Mouse (Mus musculus) layer of hippocampus, adult 8-10 months (tissue): ENCODE results near the gene Gm49369. TPM values are rescaled to one million over a fixed set of nuclear protein-coding genes. Genes with fewer than 3 reads are reported as not detected.
A peak's percentile ranks its signal among the peaks of the same experiment; 100 is the strongest.
"Not testable (repeated sequence)": the region's sequence is repeated elsewhere in the genome, so short reads cannot be mapped to it uniquely, and the experiment has no call there.

Experiments
- DNase-seq, 2 experiments: peaks; one replicate each; pipeline ENCODE4 v3.0.0; 2022; ENCODE audit warnings: low spot score in 2 of 2
- total RNA-seq, 4 experiments: library from RNA; stranded (reverse); gene quantifications; 2 replicates each; pipeline ENCODE4 v1.2.4; 2022

Gm49369 gene
- total RNA-seq = 10 to 100 TPM in 2 of 4 experiments, 1 to 10 TPM in 2; 2.0 to 27.5 (median 16.4) TPM

DNA sequence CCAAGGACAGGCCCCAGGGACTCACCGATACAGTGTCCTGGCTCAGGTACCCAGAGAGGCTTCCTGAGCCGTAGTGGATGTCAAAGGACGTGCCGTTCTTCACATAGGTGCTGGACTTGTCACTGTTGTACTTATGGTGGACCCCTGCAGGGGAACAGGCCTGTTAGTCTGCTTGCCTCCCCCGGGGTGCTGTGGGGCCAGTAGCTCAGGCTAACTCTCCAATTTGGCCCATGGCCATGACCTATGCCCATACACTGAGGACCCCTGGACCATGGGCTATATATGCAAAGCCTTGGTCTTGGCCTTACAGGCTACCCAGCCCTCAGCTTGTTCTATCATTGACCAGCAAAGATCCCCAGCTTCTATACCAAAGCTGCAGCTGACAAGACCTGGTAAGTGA is at the start of gene Gm49369:
Gene Gm49369, minus strand, starts transcription at position 101 of the 400 bp plus-strand sequence.
- no peak for DNase-seq

DNA sequence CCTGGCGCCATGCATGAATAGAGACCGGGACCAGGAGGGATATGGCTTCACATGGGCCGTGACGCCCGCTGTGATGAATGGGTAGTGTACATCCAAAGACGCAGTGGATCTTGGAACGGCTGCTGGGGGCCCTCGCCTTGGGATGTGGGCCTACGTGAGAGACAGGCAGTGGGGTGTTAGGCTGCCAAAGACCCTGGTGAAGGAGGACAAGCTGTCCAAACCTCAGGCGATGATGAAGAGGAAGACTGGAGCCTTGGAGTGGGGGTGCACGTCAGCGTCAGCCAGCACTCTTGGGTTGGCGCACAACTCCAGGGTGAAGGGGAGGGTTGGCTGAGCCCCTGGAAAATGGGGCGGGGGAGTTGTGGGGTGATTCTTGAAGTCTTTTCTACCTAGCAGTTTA is 48.6 kb upstream of the Gm49369 start:
- DNase-seq = no peak

DNA sequence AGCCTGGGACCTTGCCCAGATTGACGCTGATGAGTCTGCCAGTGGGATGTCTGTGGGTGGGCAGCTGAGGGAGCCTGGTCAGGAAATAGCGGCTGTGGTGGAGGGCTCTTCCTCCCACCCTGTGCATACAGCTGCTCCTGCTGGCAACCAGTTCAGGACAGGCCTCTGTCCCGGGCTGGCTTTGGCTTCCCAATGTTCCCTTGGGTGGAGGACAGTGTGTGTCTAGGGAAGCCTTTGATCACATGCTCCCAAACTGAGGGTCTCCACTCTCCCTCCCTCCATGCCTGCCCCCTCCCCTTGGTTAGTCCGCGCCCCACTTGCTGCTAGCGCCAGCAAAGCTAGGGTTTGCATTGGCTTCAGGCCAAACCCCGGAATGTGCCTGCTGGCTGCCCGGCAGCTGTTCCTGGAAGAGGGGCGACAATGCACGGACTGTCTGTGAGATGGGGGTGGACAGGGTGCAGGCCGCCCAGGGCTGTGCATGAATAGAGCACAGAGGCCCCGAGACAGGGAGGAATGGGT is 47.8 kb upstream of the Gm49369 start:
- DNase-seq = peak in 1 of 2 experiments; percentile 46

DNA sequence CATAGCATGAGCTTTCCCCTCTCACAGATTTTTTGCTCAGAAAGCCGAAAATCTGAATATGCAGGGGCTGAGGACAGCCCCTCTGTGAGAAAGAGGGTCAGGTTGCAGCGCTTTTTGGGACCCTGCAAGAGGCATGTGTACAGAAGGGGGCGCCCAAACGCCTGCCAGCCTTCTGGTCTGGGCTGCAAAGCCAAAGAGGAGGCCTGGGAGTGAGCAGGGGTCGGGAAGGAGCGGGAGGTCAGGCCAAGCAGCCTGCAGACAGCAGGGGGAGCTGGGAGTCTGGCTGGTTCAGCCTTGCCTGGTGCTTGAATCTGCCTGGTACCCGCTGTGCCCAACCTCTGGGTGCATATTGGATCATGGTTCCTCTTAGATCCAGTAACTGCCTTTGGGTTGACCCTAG is 45.7 kb upstream of the Gm49369 start:
- DNase-seq = no peak

DNA sequence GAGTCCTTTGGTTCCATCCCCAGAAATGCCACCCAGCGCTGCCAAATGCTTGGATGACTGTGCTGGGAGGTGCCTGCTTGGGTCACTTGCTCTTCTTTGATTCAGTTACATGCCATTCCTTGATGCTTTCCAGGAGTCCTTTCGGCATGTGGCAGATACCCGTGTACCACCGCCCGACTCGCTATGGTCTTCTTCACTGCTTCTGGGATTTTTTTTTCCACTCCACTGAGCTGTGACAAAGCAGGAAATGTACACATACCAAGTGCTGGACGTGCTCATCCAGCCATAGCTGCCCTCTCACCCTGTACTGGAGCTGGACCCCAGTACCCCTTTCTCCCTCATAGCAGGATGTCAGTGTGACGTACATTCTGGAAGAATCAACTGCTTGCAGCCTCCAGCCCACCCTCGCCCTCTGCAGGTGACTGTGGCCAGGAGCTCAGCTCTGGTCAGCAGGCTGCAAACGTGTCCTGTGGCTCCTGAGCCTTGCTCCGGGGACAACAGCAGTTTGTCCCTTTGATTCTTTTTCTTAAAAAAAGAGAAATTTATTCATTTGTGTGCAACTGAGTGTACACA is 43.3 kb upstream of the Gm49369 start:
- DNase-seq = no peak

DNA sequence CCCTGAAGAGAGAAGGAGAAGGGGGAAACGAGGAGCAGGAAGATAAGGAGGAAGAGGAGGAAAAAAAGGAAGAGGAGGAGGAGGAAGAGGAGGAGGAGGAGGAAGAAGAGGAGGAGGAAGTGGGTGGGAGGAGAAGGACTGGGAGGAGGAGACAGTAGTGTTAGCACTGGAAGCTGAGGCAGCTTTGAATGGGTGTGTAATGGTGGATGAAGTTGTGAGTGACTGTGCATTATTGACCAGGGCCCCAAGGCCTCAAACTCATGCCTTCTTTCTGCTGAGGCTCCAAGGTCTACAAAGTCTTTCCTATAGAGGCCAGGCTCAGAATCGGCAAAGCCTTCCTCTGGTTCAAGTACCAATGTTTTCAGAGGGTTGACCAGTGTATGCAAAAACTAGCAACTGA is 39.4 kb upstream of the Gm49369 start:
- no peak for DNase-seq

DNA sequence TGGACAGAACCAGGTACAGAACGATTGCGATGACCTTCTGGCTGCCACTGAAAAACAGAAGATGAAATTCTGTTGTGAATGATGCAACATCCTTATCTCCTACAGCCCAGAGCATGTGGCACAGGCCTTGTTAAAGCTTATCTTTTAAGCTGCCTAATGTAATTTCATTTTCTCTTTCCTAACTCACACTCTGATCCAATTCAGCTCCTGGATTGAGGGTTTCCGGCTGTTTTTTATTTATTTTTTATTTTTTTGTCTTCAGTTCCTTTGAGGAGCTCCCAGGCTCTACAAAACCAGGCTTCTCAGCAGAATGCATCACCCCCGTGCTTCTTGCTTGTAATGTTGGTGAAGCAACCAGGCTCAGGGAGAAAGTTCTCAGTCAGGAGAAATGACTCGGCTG is 37.4 kb upstream of the Gm49369 start:
- DNase-seq = no peak

DNA sequence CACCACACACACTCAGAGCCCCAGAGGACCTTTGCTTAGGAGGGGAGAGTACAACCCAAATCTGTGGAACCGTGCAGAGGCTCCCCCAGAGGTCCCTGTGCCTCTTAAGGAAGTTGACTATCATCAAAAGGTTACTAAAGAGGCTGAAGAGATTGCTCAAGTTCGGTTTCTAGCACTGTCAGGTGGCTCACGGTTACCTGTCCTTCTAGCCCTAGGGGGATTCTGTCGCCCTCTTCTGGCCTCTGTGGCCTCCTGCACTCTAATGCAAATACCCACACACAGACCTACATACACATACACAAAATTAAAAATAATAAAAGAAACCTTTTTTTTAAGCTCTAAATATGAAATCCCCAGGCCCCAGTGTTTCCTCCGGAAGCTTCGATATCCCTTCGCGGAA is 36.2 kb upstream of the Gm49369 start:
- no peak for DNase-seq

DNA sequence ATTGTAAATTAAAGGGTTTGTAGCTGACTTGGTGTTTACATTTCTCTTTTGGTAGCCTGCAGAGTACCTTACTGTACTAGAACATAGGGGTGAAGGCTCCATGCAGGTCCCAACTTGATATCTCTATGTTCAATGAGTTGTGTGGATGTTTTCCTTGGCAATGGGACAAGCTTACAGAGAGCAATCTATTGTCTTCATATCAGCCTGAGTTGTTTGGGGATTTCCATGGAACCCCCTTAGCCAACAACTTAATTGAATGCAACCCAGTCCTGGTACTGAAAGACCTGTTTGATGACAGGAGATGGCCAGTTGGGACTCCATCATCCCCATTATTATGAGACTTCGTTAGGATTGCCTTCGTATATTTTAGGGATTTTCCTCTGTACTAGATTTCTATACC is 35.6 kb upstream of the Gm49369 start:
- DNase-seq = no peak

DNA sequence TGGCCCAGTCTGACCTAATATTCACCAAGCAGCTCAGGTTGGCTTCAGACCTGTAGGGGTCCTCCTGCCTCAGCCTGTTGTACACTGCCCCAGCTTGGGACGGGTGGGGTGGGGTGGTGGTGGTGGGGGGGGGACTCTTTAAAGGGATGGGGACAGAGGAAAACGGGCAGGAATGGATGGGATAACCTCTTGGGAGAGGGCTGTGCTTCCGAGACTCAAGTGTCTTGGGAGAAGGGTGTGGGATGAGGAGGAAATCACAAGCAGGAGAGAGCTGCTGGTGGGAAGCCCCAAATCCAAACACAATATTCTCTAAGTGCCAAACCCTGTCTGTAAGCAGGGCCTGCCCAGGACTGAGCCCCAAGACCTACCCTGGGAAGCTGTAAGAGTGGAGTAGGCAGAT is 33.8 kb upstream of the Gm49369 start:
- no peak for DNase-seq

DNA sequence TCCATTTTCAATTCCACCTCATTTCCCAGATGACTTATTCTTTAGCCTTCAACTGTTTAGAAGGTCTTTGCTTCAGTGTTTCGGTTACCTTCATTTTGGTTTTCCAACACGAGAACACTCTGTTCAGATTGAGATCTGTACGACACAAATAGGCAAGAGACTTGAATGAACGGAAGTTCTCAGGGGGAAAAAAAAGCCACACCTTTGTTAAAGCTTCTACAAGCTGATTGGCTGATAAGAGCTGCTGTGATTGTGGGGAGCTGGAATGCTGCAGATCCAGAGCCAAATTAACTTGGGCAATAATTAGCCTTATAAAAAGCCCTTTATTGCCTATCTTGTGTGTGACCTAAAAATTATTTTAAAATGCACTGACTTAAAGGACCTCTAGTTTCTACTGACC is 32.8 kb upstream of the Gm49369 start:
- DNase-seq = no peak

DNA sequence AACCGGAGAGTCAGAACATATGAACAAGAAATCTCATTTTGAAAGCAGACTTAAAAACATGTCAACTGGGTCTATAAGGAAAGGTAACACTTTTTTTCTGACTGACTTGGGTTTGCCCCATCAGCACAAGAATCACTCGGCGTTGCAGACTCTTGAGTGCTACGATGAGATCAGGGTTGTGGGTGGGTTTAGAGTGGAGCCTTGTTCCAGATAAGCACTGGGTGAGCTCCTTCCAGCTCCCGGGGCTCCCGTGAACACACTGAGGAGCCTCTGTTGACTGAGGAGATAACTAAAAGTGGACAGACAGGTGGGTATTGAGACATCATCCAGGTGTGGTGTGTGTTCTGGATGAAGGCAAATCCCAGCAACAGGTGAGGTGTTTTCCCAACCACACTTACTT is 30.8 kb upstream of the Gm49369 start:
- DNase-seq = no peak

DNA sequence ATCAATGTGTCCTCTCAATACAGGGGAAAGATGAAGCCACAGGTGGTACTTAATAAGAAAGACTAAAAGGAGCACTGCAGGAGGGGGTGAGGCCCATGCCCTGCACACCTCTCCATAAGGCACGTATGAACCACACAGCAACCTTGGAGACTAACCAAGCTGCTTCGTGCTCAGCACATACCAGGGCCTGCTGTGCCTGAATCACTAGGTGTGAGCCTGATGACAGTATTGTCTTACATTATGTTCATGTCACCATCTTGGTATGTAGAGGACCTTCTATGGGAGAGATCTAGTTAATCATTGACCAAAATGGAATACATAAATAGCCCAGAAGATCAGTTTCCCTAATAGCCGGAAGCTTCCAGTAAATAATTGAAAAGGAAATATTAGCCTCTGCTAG is 27.1 kb upstream of the Gm49369 start:
- DNase-seq = no peak

DNA sequence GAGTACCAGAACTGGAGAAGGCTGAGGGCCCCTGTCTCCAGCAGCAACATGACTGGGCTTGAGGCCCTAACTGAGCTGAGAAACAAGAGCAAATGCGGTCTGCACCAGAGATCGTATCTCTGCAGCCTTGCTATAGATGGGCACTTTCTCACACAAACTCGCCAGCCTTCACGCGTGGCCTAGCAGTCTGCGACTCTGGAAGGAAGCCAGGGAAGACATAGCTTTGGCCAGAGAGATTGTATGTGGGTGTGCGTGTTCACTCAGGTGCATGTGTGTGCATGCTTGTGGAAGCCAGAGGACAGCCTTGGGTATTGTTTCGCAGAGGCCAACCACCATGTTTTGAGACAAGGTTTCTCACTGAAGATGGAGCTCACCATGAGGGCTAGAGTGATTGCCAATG is 26.2 kb upstream of the Gm49369 start:
- DNase-seq = no peak

DNA sequence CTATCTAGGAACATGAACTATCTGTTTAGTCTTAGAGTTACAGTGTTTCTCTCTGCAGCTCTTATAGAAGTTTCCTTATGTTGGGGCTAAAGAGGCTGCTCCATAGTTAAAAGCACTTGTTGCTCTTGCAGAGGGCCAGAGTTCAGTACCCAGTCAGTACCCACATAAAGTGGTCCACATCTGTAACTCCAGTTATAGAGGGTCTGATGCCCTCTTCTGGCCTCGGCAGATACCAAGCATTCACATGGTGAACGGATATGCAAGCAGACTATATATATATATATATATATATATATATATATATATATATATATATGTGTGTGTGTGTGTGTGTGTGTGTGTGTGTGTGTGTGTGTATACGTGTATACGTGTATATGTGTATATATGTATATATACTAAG is 25.5 kb upstream of the Gm49369 start:
- no peak for DNase-seq

DNA sequence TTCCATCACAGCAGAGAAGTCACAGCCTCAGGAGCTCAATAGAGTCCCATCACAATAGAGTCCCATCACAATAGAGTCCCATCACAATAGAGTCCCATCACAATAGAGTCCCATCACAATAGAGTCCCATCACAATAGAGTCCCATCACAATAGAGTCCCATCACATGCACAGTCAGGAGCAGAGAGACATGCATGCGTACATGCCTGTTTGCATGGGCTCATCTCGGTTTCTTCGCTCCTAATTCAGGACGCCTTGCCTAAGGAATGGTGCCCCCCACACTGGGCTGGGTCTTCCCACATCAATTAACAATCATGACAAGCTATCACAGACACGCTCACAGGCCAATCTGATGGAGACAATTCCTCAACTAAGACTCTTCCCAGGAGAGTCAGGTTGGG is 22.7 kb upstream of the Gm49369 start:
- DNase-seq = not testable (repeated sequence)

DNA sequence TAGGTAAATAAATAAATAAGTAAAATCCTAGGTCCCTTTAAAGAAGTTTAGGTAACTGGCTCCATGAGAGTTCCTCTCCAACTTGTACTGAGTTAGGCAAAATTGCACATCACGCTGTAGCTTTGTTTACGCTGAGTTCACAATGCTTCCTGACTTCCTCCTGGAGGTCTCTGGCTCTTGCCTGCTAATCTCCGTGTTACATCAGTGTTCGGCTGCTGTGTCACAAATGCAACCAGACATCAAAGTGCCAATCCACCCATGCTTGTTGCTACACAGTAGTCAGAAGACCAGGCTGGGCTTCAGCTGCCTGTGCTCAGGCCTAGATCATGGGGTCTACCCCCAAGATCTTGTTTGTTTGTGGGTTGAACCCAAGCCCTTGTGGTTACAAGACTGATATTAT is 21.1 kb upstream of the Gm49369 start:
- no peak for DNase-seq

DNA sequence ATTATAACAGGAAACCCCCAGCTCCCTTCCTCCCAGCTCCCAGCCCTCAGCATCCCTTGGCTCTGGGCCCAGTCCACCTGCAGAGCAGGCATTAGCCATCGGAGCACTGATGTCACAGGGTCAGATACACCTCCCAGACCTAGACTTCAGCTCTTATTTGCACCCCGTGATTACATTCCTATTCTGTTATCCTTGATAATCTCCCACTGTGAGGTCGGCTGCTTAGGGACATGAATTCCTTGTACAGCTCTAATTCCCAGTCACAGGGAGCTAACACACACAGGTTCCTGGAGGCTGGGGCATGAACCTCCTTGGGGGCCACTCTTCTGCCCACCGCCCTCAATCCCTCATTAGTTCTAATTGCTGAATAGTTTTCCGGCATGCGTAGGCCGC is 18.3 kb upstream of the Gm49369 start:
- no peak for DNase-seq

DNA sequence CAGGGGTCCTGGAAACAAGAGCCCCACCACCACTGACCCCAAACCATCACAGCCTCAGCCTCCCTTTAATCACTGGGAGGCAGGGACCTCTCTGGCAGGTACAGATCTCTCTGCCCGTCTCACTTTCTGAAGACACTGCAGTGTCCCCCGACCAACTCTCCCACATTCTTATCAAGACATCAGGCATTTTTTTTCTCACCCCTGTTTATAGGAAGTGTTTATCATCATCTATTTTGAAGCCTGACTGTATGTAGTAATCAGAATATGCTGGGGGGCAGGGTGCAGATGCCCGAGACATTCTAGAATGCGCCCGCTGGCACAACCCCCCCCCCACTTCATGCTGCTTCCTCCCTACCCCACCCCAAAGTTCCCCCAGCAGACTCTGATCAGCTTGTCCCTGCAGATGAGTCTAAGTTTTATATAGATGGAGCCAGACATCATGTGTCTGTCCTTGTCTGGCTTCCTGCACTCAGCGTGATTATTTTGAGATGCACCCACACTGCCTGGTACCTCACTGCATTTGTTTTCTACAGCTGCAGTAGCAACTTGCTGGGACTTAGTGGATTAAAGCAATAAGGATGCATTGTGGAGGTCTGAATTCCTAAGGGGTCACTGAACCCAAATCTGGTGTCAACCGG is 17.8 kb upstream of the Gm49369 start:
- no peak for DNase-seq

DNA sequence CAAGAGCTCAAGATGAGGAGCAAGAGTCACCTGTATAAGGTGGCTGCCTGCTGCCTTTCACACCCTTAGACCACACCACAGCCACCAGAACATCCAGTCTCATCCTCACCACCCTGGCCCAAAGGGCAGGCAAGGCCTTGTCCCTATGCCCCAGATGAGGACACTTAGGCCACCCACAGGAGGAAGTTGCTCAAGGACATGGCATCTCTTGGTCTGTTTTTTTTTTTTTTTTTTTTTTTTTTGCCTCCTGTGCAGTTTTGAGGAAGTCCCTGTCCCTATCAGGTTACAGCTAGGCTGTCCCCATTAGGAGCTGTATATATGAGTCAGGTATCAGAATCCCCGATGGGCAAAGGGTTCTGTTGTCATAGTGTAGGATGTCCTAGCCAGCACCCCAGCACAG is 16.8 kb upstream of the Gm49369 start:
- no peak for DNase-seq

DNA sequence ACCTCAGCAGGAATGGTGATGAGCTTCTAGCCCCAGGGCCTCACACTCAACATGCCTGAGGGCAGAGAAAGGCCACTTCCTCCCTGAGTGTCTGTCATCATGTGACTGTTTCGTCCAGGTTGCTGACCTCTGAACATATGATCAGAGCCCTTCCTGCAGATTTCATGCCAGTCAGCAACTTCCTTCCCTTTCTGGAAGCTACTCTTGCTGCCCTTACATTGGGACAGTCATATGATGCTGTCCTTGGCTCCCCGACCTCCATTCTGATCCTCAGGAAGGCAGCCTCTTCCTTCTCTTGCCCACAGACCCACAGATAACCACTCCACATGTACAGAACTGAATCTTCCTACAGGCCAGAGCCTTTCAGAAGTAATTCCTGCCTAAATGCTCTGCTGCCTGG is 15.6 kb upstream of the Gm49369 start:
- DNase-seq = no peak

DNA sequence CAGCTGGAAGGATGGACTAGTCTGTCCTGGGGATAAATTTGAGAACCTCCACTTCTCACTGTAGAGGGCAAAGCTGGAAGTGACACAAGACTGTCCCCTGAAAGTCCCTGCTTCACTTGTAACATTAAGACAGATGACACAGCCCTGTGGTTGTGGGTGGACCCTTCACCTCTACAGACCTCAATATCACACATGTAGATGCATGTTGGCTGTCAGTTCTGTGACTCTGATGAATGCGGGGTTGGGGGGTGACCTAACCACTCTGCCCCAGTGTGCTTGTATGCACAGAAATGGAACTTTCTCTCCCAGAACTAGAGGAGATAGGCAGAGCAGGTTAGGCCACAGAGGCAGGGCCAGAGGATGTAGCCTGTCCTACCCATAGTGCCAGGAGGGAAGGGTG is 14.1 kb upstream of the Gm49369 start:
- no peak for DNase-seq

DNA sequence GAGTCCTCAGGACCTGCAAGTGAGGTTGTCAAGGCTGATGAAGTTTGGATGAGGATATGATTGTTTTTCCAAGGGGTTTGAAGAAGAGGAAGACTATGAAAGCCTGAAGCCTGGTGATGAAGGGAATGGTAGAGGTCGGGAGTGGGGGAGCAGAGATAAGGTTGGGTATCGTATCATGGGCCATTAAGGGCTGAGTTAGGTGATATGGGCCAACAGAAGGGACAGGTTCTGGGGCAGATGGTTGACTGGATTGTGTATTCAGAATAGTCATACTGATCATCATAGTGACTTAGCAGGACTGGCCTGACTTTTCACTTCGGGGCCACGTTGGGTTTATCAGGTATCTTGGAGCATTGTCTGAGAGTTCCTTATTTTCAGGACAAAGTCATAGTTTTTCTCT is 13.0 kb upstream of the Gm49369 start:
- no peak for DNase-seq
